Mouse (Mus musculus): ENCODE data around the gene Hprt.

Hprt gene

GRCm38 (mm10) chrX:53041006-53041405 is 53.1 kb downstream of the Hprt start:
- DNase-seq (ENCODE audit: low spot score in 2 of 2) = no peak

- DNase-seq (ENCODE audit: low spot score in 2 of 2) = no peak
Measured at GRCm38 (mm10) chrX:53045187-53045903, 57.4 kb downstream of the Hprt start.

- no peak for DNase-seq (ENCODE audit: low spot score in 2 of 2)
Measured at GRCm38 (mm10) chrX:53046033-53046432, 58.1 kb downstream of the Hprt start.

- DNase-seq (ENCODE audit: low spot score in 2 of 2) = no peak
Measured at GRCm38 (mm10) chrX:53046911-53047310, 59.0 kb downstream of the Hprt start.

- DNase-seq (ENCODE audit: low spot score in 2 of 2) = no peak
Measured at GRCm38 (mm10) chrX:53049196-53049595, 61.3 kb downstream of the Hprt start.

GRCm38 (mm10) chrX:53050353-53050752 is 62.4 kb downstream of the Hprt start:
- DNase-seq (ENCODE audit: low spot score in 2 of 2) = no peak

GRCm38 (mm10) chrX:53052652-53053500 is 64.9 kb downstream of the Hprt start:
- no peak for DNase-seq (ENCODE audit: low spot score in 2 of 2)

DNA sequence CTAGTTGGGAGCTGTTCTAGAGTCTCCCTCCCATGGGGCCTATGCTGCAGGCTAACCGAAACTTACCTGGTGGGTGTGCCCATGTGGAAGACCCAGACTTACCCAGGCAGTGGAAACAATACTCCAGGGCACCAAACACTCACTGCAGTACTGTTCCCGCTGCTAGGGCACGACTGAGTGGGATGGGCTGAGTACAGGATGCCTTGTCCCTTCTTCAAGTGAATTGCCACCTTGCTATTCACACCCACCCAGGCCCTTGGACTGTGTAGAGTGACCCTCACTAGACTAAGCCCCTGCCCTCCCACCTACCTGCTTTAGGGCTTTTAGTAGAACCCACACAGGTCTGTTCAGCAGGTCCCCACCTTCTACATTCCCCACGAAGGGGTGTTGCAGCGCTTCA is 65.9 kb downstream of the Hprt start:
- DNase-seq (ENCODE audit: low spot score in 2 of 2) = no peak

GRCm38 (mm10) chrX:53055771-53056170 is 67.8 kb downstream of the Hprt start:
- DNase-seq (ENCODE audit: low spot score in 2 of 2) = no peak

- peak in 1 of 2 experiments; percentile 1 for DNase-seq (ENCODE audit: low spot score in 2 of 2)
Measured at GRCm38 (mm10) chrX:53056627-53057026, 68.7 kb downstream of the Hprt start.

DNA sequence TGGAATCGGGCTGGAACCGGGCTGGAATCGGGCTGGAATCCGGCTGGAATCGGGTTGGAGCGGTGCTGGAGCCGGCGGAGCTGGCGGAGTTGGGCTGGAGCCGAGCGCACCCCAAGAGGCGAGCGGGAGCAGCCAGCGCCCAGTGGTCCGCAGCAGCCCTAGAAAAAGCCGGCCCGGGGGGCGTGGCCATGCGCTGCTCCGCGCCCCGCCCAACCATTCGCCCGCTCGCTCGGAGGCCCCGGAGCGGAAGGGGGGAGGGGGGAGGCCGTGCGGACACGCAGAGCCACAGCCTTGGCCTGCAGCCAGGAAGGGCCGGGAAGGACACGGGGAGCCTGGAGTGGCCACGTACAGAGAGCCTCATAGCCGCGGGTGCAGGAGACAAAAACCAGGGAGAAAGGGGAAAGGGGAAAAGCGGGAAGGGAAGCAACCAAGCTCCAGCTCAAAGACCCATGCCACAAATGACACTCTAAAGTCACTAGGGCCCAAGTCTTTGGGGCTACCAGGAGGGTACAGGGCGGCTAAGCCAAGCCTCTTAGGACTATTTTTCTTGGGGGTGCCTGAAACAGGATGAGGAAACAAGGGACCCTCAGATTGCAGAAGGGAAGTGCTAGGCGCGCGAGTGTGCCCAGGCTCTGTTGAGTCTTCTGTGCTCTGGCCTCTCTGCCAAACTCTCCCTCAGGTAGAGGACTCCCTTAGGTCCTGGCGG is 69.3 kb downstream of the Hprt start:
- peak in 1 of 2 experiments; percentile 22 for DNase-seq (ENCODE audit: low spot score in 2 of 2)

DNA sequence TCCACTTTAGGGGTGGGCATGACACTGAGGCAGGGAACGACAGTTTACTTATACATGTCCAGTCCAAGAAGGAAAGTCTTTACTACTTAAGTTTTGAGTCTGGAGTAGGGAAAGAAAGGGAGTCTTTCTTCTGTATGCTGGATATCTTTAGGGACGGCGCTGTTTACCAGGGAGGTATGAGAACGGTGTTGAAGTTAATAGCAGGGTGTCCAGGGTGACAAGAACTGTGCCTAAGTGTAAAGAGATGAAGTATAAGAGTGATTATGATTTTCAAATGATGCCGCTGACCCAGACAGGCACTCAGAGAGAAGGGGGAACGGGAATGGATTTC is 69.8 kb downstream of the Hprt start:
- no peak for DNase-seq (ENCODE audit: low spot score in 2 of 2)

GRCm38 (mm10) chrX:53058459-53059280 is 70.7 kb downstream of the Hprt start:
- DNase-seq (ENCODE audit: low spot score in 2 of 2) = peak in 1 of 2 experiments; percentile 4

DNA sequence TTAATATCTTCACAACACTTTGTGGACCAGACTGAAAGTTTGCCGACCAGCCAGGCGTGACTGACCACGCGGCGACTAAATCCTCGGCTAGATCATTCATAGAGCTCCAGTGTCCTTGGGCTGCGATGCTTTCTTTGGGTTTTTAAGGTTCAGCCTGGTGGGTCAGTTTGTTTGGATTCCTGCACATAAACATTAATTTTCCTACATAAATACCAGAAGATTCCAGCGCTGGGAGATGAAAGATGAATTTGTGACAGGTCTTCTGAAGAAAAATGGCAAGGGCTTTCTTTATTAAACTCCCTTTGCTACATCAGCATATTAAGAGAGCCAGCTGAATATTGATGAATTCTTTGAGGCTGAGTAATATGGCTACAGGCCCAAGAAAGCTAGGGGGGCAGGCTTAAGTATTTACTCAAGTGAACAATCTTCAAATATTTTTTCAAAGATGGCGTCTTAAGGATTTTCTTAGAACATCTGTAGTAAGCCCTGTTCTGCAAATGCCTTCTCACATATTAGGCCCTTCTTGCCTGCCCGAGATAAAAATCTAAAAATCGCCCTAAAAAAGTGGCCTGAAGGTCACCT is 71.6 kb downstream of the Hprt start:
- no peak for DNase-seq (ENCODE audit: low spot score in 2 of 2)

DNA sequence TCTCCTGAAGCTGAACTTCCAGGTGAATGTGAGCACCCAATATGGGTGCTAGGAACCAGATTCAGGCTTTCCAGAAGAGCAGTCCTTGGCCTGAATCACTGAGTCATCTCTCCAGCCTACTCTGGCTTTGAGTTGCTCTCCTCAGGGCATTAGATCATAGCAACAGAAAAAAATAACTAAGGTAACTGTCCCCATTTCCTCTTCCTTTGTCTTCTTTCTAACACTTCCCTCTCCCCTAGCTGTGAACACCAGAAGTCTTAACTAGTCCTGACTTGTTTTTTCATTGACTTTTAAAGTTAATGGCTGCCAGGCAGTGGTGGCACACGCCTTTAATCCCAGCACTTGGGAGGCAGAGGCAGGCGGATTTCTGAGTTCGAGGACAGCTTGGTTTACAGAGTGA is 76.5 kb downstream of the Hprt start:
- no peak for DNase-seq (ENCODE audit: low spot score in 2 of 2)

Measured in frontal cortex, postnatal 36 days (tissue).